Mouse (Mus musculus): ENCODE data around the gene Xrn1. TPM values are rescaled to one million over a fixed set of nuclear protein-coding genes. Genes with fewer than 3 reads are reported as not detected.
"Not testable (repeated sequence)": the region's sequence is repeated elsewhere in the genome, so short reads cannot be mapped to it uniquely, and the experiment has no call there.

Gene Xrn1
- polyA plus RNA-seq, 1 experiment, result 14.0 TPM

GRCm38 (mm10) chr9:96044214-96044613 lies 89.7 kb downstream of the Xrn1 start:
- DNase-seq (ENCODE audit: extremely low spot score in 1 of 2, low spot score in 1 of 2), result no peak

GRCm38 (mm10) chr9:96051501-96051900 lies 96.9 kb downstream of the Xrn1 start:
- DNase-seq (ENCODE audit: extremely low spot score in 1 of 2, low spot score in 1 of 2), result no peak

GRCm38 (mm10) chr9:96054878-96055277 lies 100.3 kb downstream of the Xrn1 start:
- DNase-seq (ENCODE audit: extremely low spot score in 1 of 2, low spot score in 1 of 2), result peak; percentile 13 to 55

- no peak for DNase-seq (ENCODE audit: extremely low spot score in 1 of 2, low spot score in 1 of 2)
These were observed 102.1 kb downstream of the Xrn1 start for GRCm38 (mm10) chr9:96056417-96057223.

GRCm38 (mm10) chr9:96063083-96063802 lies 108.7 kb downstream of the Xrn1 start:
- no peak for DNase-seq (ENCODE audit: extremely low spot score in 1 of 2, low spot score in 1 of 2)

GRCm38 (mm10) chr9:96063803-96064475 lies 109.4 kb downstream of the Xrn1 start:
- no peak for DNase-seq (ENCODE audit: extremely low spot score in 1 of 2, low spot score in 1 of 2)

GRCm38 (mm10) chr9:96067507-96067906 lies 112.9 kb downstream of the Xrn1 start:
- DNase-seq (ENCODE audit: extremely low spot score in 1 of 2, low spot score in 1 of 2), result no peak

GRCm38 (mm10) chr9:96078752-96079315 lies 124.3 kb downstream of the Xrn1 start:
- no peak for DNase-seq (ENCODE audit: extremely low spot score in 1 of 2, low spot score in 1 of 2)

- DNase-seq (ENCODE audit: extremely low spot score in 1 of 2, low spot score in 1 of 2), result no peak
These were observed 130.7 kb downstream of the Xrn1 start for GRCm38 (mm10) chr9:96085293-96085692.

- no peak for DNase-seq (ENCODE audit: extremely low spot score in 1 of 2, low spot score in 1 of 2)
These were observed 133.1 kb downstream of the Xrn1 start for GRCm38 (mm10) chr9:96087671-96088070.

- DNase-seq (ENCODE audit: extremely low spot score in 1 of 2, low spot score in 1 of 2), result not testable (repeated sequence)
These were observed 133.9 kb downstream of the Xrn1 start for GRCm38 (mm10) chr9:96088456-96088855.

GRCm38 (mm10) chr9:96092637-96093036 lies 138.1 kb downstream of the Xrn1 start:
- not testable (repeated sequence) for DNase-seq (ENCODE audit: extremely low spot score in 1 of 2, low spot score in 1 of 2)

GRCm38 (mm10) chr9:96093221-96093620 lies 138.7 kb downstream of the Xrn1 start:
- no peak for DNase-seq (ENCODE audit: extremely low spot score in 1 of 2, low spot score in 1 of 2)

- DNase-seq (ENCODE audit: extremely low spot score in 1 of 2, low spot score in 1 of 2), result no peak
These were observed 139.8 kb downstream of the Xrn1 start for GRCm38 (mm10) chr9:96094341-96094740.

- no peak for DNase-seq (ENCODE audit: extremely low spot score in 1 of 2, low spot score in 1 of 2)
These were observed 140.6 kb downstream of the Xrn1 start for GRCm38 (mm10) chr9:96095192-96095591.

GRCm38 (mm10) chr9:96102846-96103245 lies 148.3 kb downstream of the Xrn1 start:
- no peak for DNase-seq (ENCODE audit: extremely low spot score in 1 of 2, low spot score in 1 of 2)

Other genes starting within 250 kb of the Xrn1 start
- gene Trpc1, start 204.4 kb upstream of the Xrn1 start, polyA plus RNA-seq (2012; rRNA removed), result 19.4 and 22.4 TPM in 2 replicates
- gene Pls1, start 109.4 kb upstream of the Xrn1 start, polyA plus RNA-seq (2012; rRNA removed), result 4.7 and 6.1 TPM in 2 replicates
- 6.8 and 8.3 TPM in 2 replicates for gene Atr, start 97.2 kb upstream of the Xrn1 start, polyA plus RNA-seq (2012; rRNA removed)
- gene Gk5, start 164.6 kb downstream of the Xrn1 start, polyA plus RNA-seq (2012; rRNA removed), result 4.1 TPM in 2 replicates
- 15.0 and 15.9 TPM in 2 replicates for gene Tfdp2, start 241.5 kb downstream of the Xrn1 start, polyA plus RNA-seq (2012; rRNA removed)

All from frontal cortex, adult 2 months (tissue).